Mouse (Mus musculus) liver, postnatal 0 days (tissue): ENCODE results near the gene Fitm2. TPM values are rescaled to one million over a fixed set of nuclear protein-coding genes. Genes with fewer than 3 reads are reported as not detected.

Experiments used
- ATAC-seq: fragments of 200-750 bp; cut with Nextera tagmentation; 2 replicates; pipeline ENCODE4 v1.8.0; 2017; ENCODE audit warnings: mild to moderate bottlenecking, moderate library complexity
- DNase-seq: peaks from one replicate; pipeline ENCODE4 v3.0.0-alpha.2; 2016
- H3K27ac ChIP-seq: fragments of 300-500 bp; sonication (generic); 2 replicates; pipeline ENCODE4 v1.5.1; 2014; ENCODE audit warnings: antibody characterized with exemption, moderate library complexity, mild to moderate bottlenecking, low read depth
- H3K27me3 ChIP-seq: fragments of 300-500 bp; sonication (generic); 2 replicates; pipeline ENCODE4 v1.6.1; 2014; ENCODE audit warnings: low read length, control low read depth, mixed read lengths; ENCODE audit not compliant: insufficient read depth
- H3K36me3 ChIP-seq: fragments of 300-500 bp; sonication (generic); replicated peaks from 2 replicates; pipeline ENCODE4 v1.6.1; 2014; ENCODE audit warnings: mild to moderate bottlenecking, control low read depth, low read length, moderate library complexity, mixed read lengths; ENCODE audit not compliant: insufficient read depth
- H3K4me1 ChIP-seq: fragments of 300-500 bp; sonication (generic); 2 replicates; pipeline ENCODE4 v1.6.1; 2014; ENCODE audit warnings: antibody characterized with exemption, mild to moderate bottlenecking, control low read depth; ENCODE audit not compliant: insufficient read depth
- H3K4me2 ChIP-seq: fragments of 300-500 bp; sonication (generic); 2 replicates; pipeline ENCODE4 v1.6.1; 2014; ENCODE audit warnings: low read depth, mild to moderate bottlenecking, low read length, moderate library complexity, mixed read lengths
- H3K4me3 ChIP-seq: fragments of 300-500 bp; sonication (generic); 2 replicates; pipeline ENCODE4 v1.5.1; 2014; ENCODE audit warnings: low read depth, low read length
- H3K9ac ChIP-seq: fragments of 300-500 bp; sonication (generic); replicated peaks from 2 replicates; pipeline ENCODE4 v1.6.1; 2014; ENCODE audit warnings: mild to moderate bottlenecking, moderate library complexity
- H3K9me3 ChIP-seq: fragments of 300-500 bp; sonication (generic); 2 replicates; pipeline ENCODE4 v1.6.1; 2016; ENCODE audit warnings: mild to moderate bottlenecking, control low read depth, low read length, mixed read lengths
- CTCF ChIP-seq: sonication (generic); IDR thresholded peaks from 2 replicates; pipeline ENCODE4 v1.5.1; 2016; ENCODE audit warnings: antibody characterized with exemption, low read depth
- EP300 ChIP-seq: IDR thresholded peaks from 2 replicates; pipeline ENCODE4 v1.6.1; 2016; ENCODE audit warnings: antibody characterized with exemption, low read depth, mild to moderate bottlenecking
- WGBS: fragments of 180-500 bp; shearing (Covaris S2); extraction: QIAGEN DNeasy Blood & Tissue Kit; methylation state at CpG from one replicate; pipeline ENCODE4 v1.1.7; 2014; ENCODE audit not compliant: insufficient replicate concordance; 5-methylcytosine and 5-hydroxymethylcytosine counted together
- polyA plus RNA-seq: library from polyadenylated mRNA; unstranded; fragments of >200 nt; fragmentation: Nextera tagmentation; extraction: Ambion mirVana; gene quantifications from 2 replicates; pipeline ENCODE4 v1.2.1, GENCODE M21; 2015

Fitm2 gene
- polyA plus RNA-seq, 1 experiment from 2014 or later, result 16.9 TPM

DNA sequence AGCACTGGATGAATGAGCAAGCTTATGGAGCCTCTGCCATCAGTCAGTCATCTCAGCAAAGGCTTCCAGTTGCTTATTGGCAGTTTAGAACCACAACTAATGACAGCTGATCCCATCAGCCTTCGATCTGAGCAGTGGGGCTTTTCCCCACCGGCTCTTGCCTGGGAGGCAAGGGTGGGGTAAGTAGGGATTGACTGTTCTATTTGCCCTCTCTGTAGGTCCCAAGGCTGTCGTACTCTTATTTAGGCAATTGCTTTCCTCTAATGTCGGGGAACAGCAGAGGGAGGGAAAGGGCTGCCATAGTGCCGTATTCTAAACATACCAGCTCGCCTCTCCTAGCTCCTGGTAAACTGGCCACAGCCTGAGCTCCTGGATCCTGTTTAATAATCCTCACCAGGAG lies 47.8 kb downstream of the Fitm2 start, which contains the start of gene Oser1:
Gene Oser1, minus strand, starts transcription at position 101 of the 400 bp plus-strand sequence.
- no peak within 1 kb of the TSS for H3K4me2 ChIP-seq
- ATAC-seq (no peak), DNase-seq (no peak)
- H3K27me3 ChIP-seq, result no peaks in the 10 kb centered on the region
- WGBS, result 75% methylated on average over 6 of the region's 6 CpGs
- no peak for TF ChIP-seq CTCF
- no peak for TF ChIP-seq EP300
- no peak within 1 kb of the TSS for H3K27ac ChIP-seq
- H3K9me3 ChIP-seq, result no peaks in the 10 kb centered on the region
- H3K4me1 ChIP-seq, result peaks cover 10% of the 10 kb centered on the region
- no peaks in the 10 kb centered on the region for H3K36me3 ChIP-seq
- no peak within 1 kb of the TSS for H3K4me3 ChIP-seq
- no peak within 1 kb of the TSS for H3K9ac ChIP-seq

DNA sequence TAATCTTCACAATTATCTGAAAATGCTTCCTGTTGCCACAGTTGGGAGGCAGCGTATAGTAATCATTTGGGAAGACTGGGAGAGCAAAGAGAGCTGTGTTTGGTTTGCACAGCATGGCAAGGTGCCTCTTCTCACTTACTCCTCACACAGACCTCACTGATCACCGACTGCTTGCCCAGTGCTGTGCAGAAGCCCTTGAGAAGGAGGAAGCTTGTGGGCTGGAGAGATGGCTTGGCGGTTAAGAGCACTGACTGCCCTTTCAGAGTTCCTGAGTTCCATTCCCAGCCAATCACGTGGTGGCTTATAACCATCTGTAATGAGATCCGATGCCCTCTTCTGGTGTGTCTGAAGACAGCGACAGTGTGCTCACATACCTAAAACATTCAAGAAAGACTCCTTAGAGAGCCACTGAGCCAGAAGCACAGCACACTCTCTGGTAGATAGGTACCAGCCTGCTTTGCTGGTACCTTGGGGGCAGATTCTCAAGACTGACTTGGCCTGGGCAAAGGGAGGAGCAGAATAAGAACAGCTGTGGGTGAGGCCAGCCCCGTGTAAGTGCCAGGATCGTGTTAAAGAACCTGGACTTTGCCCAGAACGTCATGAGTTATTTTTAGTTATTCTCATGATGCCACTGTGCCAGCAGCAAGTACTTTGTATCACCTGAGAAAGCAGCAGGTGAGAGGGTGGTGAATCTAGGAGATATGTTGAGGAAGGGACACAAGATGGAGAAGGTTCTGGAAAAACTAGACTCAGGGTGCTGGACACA lies 49.4 kb downstream of the Fitm2 start:
- Histone ChIP-seq H3K4me3 (no peak overlapping the region), H3K9me3 (no peaks in the 10 kb centered on the region), H3K27ac (no peak overlapping the region), H3K36me3 (no peaks in the 10 kb centered on the region), H3K9ac (0 out of 2 replicates have a peak overlapping the region, but pooled peaks have one; percentile 7), H3K4me1 (peaks cover 14% of the 10 kb centered on the region), H3K4me2 (no peak overlapping the region), H3K27me3 (no peaks in the 10 kb centered on the region)
- ATAC-seq (no peak), DNase-seq (no peak)
- WGBS, result 49% methylated on average over 9 of the region's 9 CpGs
- TF ChIP-seq CTCF (no peak), EP300 (no peak)

DNA sequence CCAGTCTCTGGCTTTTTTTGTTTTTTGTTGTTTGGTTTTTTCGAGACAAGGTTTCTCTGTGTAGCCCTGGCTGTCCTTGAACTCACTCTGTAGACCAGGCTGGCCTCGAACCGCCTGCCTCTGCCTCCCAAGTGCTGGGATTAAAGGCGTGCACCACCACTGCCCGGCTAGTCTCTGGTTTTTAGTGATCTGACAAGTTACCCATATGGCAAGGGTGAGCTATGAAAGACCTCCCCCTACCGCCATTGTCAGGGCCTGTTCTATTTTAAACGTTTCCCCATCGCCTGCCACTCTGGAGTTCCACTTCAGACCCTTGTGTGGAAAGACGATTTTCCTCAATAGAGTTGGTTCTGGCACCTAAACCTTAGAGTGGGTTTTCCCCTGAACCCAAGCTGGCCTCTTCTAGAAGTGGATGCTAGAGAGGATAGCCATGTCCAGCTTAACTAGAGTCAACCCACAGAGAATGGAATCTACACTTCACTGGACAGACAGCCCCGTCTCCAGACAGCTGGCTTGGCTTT lies 52.0 kb downstream of the Fitm2 start:
- ATAC-seq (no peak), DNase-seq (no peak)
- H3K9ac ChIP-seq, result peak overlapping the region; percentile 78
- no peaks in the 10 kb centered on the region for H3K27me3 ChIP-seq
- H3K4me2 ChIP-seq, result peak overlapping the region; percentile 86
- WGBS, result 17% methylated on average over 10 of the region's 10 CpGs
- no peaks in the 10 kb centered on the region for H3K36me3 ChIP-seq
- peak overlapping the region; percentile 84 for H3K4me3 ChIP-seq
- H3K27ac ChIP-seq, result peak overlapping the region; percentile 87
- H3K9me3 ChIP-seq, result no peaks in the 10 kb centered on the region
- TF ChIP-seq CTCF (no peak), EP300 (no peak)
- H3K4me1 ChIP-seq, result peaks cover 29% of the 10 kb centered on the region

DNA sequence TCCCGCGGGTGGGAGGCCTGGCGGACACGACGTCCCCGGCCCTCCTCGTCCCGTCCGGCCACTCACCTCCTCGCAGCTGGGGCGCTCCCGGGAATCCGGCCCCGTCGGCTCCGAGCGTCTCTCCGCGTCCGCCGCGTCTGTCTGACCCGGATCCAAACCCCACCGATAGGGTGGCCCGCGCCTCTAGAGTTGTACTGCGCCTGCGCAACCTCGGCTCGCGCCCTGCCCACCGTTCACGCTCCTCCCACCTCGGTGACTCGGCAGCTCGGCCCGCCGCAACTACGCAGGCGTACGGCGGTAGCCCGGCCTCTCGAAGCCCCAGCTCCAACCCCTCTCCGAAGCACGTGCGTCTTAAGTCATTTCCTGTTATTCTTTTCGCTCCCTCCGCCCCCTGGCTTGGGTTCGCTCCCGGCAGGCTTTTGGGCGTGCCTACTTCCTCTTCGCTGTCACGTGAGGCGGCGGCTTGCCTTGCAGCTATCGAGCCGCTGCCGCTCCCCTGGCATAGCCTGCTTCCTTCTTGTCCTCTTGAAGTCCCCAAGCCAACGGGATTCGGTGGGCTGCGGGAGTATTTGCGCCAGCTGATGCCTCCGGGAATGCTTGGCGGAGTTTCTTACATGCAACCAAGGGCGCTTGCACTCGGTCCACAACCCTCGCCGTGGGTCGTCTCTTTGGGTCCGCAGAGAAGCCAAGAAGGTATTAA lies 52.9 kb downstream of the Fitm2 start:
- Histone ChIP-seq H3K4me3 (peak overlapping the region; percentile 84), H3K27me3 (no peaks in the 10 kb centered on the region), H3K27ac (peak overlapping the region; percentile 97), H3K9ac (peak overlapping the region; percentile 90), H3K4me2 (peak overlapping the region; percentile 86), H3K36me3 (peaks cover 5% of the 10 kb centered on the region; the same call in 1 of the 2 replicates), H3K9me3 (no peaks in the 10 kb centered on the region), H3K4me1 (peaks cover 29% of the 10 kb centered on the region)
- ATAC-seq (peak; percentile 97), DNase-seq (peak; percentile 99)
- TF ChIP-seq EP300 (peak; percentile 36; the same call in 1 of the 2 replicates), CTCF (peak; percentile 39)
- WGBS, result under 1% methylated on average over 65 of the region's 71 CpGs

DNA sequence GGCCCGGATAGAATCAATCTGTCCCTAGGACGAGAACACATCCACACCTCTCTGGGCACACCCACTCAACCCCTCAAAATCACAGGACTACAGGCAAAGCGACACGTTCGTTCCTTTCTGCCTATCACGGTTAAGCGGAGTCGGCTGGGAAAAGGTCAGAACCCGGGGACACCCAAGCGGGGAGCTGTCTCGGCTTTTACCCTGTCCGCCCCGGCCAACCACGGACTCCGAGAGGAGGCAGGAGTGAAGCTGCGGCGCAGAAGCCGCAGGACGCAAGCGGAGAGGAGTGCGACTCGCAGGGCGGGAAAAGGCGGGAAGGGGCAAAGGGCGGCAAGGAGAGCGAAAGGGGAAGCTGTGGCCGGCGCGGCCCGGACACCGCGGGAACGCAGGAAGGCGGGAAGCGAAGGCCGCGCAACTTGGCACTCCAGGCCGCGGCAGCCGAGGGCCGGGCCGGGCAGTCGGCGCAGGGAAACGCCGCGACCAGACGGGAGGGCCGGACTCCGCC lies 53.5 kb downstream of the Fitm2 start:
- Histone ChIP-seq H3K9me3 (no peaks in the 10 kb centered on the region), H3K36me3 (peaks cover 10% of the 10 kb centered on the region; the same call in 1 of the 2 replicates), H3K9ac (peak overlapping the region; percentile 90), H3K27me3 (no peaks in the 10 kb centered on the region), H3K4me2 (peak overlapping the region; percentile 71), H3K27ac (peak overlapping the region; percentile 97), H3K4me3 (peak overlapping the region; percentile 84), H3K4me1 (peaks cover 29% of the 10 kb centered on the region)
- TF ChIP-seq CTCF (no peak), EP300 (no peak)
- DNase-seq (peak; percentile 77), ATAC-seq (peak; percentile 37)
- WGBS, result under 1% methylated on average over 41 of the region's 50 CpGs

DNA sequence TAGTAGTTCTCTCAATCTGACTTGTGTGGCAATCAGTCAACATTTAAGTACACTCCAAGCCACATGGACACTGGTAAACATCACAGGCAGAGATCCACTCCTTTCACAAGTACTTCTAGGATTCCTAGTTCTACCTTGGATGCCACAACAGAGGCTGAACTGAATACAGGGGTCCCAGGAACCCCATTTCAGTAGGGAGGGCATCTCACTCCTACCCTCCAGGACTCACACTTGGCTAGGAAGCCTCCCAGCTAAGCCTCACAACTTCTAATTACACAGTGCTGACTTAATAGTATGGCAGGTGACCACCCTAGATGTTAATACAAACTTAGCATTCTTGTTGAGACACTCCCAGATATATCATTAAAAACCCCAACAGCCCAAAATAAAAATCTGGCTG lies 54.6 kb downstream of the Fitm2 start:
- Histone ChIP-seq H3K27me3 (no peaks in the 10 kb centered on the region), H3K4me1 (peaks cover 26% of the 10 kb centered on the region), H3K9ac (peak overlapping the region; percentile 90), H3K4me2 (peak overlapping the region; percentile 71), H3K9me3 (no peaks in the 10 kb centered on the region), H3K4me3 (peak overlapping the region; percentile 84), H3K27ac (peak overlapping the region; percentile 97), H3K36me3 (peaks cover 17% of the 10 kb centered on the region)
- no peak for TF ChIP-seq CTCF
- TF ChIP-seq EP300, result no peak
- ATAC-seq (no peak), DNase-seq (no peak)
